Mouse (Mus musculus) heart, postnatal 25 days (tissue): ENCODE results near the gene Apon. TPM values are rescaled to one million over a fixed set of nuclear protein-coding genes. Genes with fewer than 3 reads are reported as not detected.
"Not testable (repeated sequence)": the region's sequence is repeated elsewhere in the genome, so short reads cannot be mapped to it uniquely, and the experiment has no call there.

Source experiments
- DNase-seq: peaks from one replicate; pipeline ENCODE4 v3.0.0; 2022; ENCODE audit warnings: low spot score
- intact Hi-C: fragments of 180-260 bp; cut with DNase I; formaldehyde crosslinking; loops from one replicate; pipeline ENCODE4 v1.15.1; 2025
- total RNA-seq, 2 experiments: library from RNA; stranded (reverse); gene quantifications; 2 replicates each; pipeline ENCODE4 v1.2.3; 2021

Apon gene
- under 1 TPM in 1 of 2 experiments, not detected in 1; 0.18 TPM for total RNA-seq

GRCm38 (mm10) chr10:128253677-128254255, at the start of gene Apon:
Gene Apon (plus strand): TSS chr10:128254096.
- intact Hi-C loops: no loop called here

GRCm38 (mm10) chr10:128204941-128205340, 49.0 kb upstream of the Apon start:
- DNase-seq: no peak

More at GRCm38 (mm10) chr10:128253677-128254255, at the start of gene Apon:
- no peak for DNase-seq

GRCm38 (mm10) chr10:128208326-128208725, 45.6 kb upstream of the Apon start:
- intact Hi-C loops: no loop called here
- DNase-seq: no peak

More at GRCm38 (mm10) chr10:128204941-128205340, 49.0 kb upstream of the Apon start:
- intact Hi-C loops: no loop called here

GRCm38 (mm10) chr10:128209311-128210009, 44.4 kb upstream of the Apon start:
- DNase-seq: no peak
- intact Hi-C loops: no loop called here

GRCm38 (mm10) chr10:128210131-128210530, 43.8 kb upstream of the Apon start:
- intact Hi-C loops: no loop called here
- DNase-seq: no peak

GRCm38 (mm10) chr10:128210954-128211353, 42.9 kb upstream of the Apon start:
- no peak for DNase-seq
- intact Hi-C loops: no loop called here

GRCm38 (mm10) chr10:128211390-128212108, 42.3 kb upstream of the Apon start, which contains the start of gene Spryd4:
Gene Spryd4 (minus strand): TSS chr10:128211807.
- intact Hi-C loops: no loop called here
- peak; percentile 79 for DNase-seq

- intact Hi-C loops: no loop called here
- DNase-seq: no peak
Measured at GRCm38 (mm10) chr10:128212148-128212547, 41.7 kb upstream of the Apon start.

- intact Hi-C loops: loop anchor here (1.0 kb wide), 1 partner anchor 19 kb away; the partner anchor contains the start of gene Timeless
- no peak for DNase-seq
Measured at GRCm38 (mm10) chr10:128212871-128213323, 41.0 kb upstream of the Apon start.

GRCm38 (mm10) chr10:128214112-128214511, 39.8 kb upstream of the Apon start:
- intact Hi-C loops: loop anchor here (2.0 kb wide), 1 partner anchor 71 kb away; no protein-coding TSS in a partner anchor
- DNase-seq: not testable (repeated sequence)

- no peak for DNase-seq
- intact Hi-C loops: loop anchor here (2.0 kb wide), 1 partner anchor 70 kb away; no protein-coding TSS in a partner anchor
Measured at GRCm38 (mm10) chr10:128214981-128215380, 38.9 kb upstream of the Apon start.

- intact Hi-C loops: no loop called here
- DNase-seq: no peak
Measured at GRCm38 (mm10) chr10:128218387-128219117, 35.3 kb upstream of the Apon start.

- no peak for DNase-seq
- intact Hi-C loops: no loop called here
Measured at GRCm38 (mm10) chr10:128221533-128222286, 32.2 kb upstream of the Apon start.

GRCm38 (mm10) chr10:128225064-128225463, 28.8 kb upstream of the Apon start:
- no peak for DNase-seq
- intact Hi-C loops: no loop called here

- intact Hi-C loops: no loop called here
- DNase-seq: no peak
Measured at GRCm38 (mm10) chr10:128225538-128225937, 28.4 kb upstream of the Apon start, which contains the start of gene Mip. Gene Mip (plus strand): TSS chr10:128225838.

GRCm38 (mm10) chr10:128227592-128227991, 26.3 kb upstream of the Apon start:
- DNase-seq: no peak
- intact Hi-C loops: no loop called here

GRCm38 (mm10) chr10:128228009-128228408, 25.9 kb upstream of the Apon start:
- intact Hi-C loops: no loop called here
- no peak for DNase-seq

GRCm38 (mm10) chr10:128230582-128230981, 23.3 kb upstream of the Apon start:
- intact Hi-C loops: loop anchor here (5.0 kb wide), 1 partner anchor 42 kb away; the partner anchor contains the start of gene Stat2
- DNase-seq: no peak

GRCm38 (mm10) chr10:128231146-128231545, 22.8 kb upstream of the Apon start:
- intact Hi-C loops: loop anchor here (5.0 kb wide), 1 partner anchor 41 kb away; the partner anchor contains the start of gene Stat2
- DNase-seq: no peak
